Mouse (Mus musculus) thymus, adult 2 months (tissue): ENCODE measurements around the gene Brk1. TPM values are rescaled to one million over a fixed set of nuclear protein-coding genes. Genes with fewer than 3 reads are reported as not detected.

Experiments
- DNase-seq: peaks from one replicate; pipeline ENCODE4 v3.0.0; 2021
- H3K27ac ChIP-seq: fragments of 200-500 bp; 2 replicates; pipeline ENCODE4 v1.5.1; 2012; ENCODE audit warnings: low read length, control low read depth; ENCODE audit not compliant: control insufficient read depth, insufficient read depth
- H3K27me3 ChIP-seq: fragments of 200-500 bp; 2 replicates; pipeline ENCODE4 v1.6.1; 2012; ENCODE audit warnings: mild to moderate bottlenecking, low read length, moderate library complexity, mixed read lengths; ENCODE audit not compliant: control insufficient read depth, insufficient read depth
- H3K36me3 ChIP-seq: fragments of 200-500 bp; 2 replicates; pipeline ENCODE4 v1.6.1; 2012; ENCODE audit warnings: mild to moderate bottlenecking, low read length, moderate library complexity; ENCODE audit not compliant: control insufficient read depth, insufficient read depth
- H3K4me1 ChIP-seq: fragments of 200-500 bp; replicated peaks from 2 replicates; pipeline ENCODE4 v1.6.1; 2012; ENCODE audit warnings: low read length; ENCODE audit not compliant: control insufficient read depth, insufficient read depth
- H3K4me3 ChIP-seq: fragments of 200-500 bp; 2 replicates; pipeline ENCODE4 v1.5.1; 2012; ENCODE audit warnings: mild to moderate bottlenecking, low read length, control low read depth, moderate library complexity; ENCODE audit not compliant: control insufficient read depth, insufficient read depth
- CTCF ChIP-seq: fragments of 200-500 bp; IDR thresholded peaks from 2 replicates; pipeline ENCODE4 v1.5.1; 2012; ENCODE audit warnings: mild to moderate bottlenecking, control low read depth, low read length, moderate library complexity, borderline replicate concordance; ENCODE audit not compliant: control insufficient read depth, poor library complexity, insufficient read depth; ENCODE audit errors: extremely low read depth
- POLR2A ChIP-seq: fragments of 200-500 bp; IDR thresholded peaks from 2 replicates; pipeline ENCODE4 v1.6.1; 2012; ENCODE audit warnings: mild to moderate bottlenecking, low read length, control low read depth, moderate library complexity; ENCODE audit not compliant: control insufficient read depth, poor library complexity, insufficient read depth; ENCODE audit errors: extremely low read depth
- WGBS: fragments of 180-500 bp; shearing (Covaris S2); methylation state at CpG from one replicate; pipeline ENCODE4 v1.1.7; 2018; 5-methylcytosine and 5-hydroxymethylcytosine counted together
- polyA plus RNA-seq: library from polyadenylated mRNA; depleted of rRNA; stranded (reverse); fragments of >200 nt; gene quantifications from 2 replicates; pipeline ENCODE4 v1.2.3, GENCODE M21; 2012

Gene Brk1
- polyA plus RNA-seq, 1 experiment: 243 TPM

- DNase-seq: no peak
- no peak overlapping the region for H3K27ac ChIP-seq
These were observed 579 bp upstream of the Brk1 start for GRCm38 (mm10) chr6:113603993-113604392.

DNA sequence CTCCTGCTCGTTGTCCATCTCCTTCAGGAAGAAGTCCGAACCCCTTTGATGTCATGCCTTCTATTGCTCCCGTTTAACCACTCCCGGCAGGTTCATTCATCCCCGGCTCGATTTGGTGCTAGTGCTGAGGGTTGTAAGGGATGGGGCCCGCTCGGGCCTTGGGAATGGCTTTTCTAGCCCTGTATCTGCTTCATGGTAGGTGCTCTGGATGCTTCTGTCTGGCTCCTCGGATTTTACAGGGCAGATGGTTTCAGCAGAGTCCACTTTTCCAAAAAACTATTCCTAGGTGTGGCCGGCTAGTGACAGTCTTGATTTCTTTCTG, 613 bp downstream of the Brk1 start:
- no peaks in the 10 kb centered on the region for H3K27me3 ChIP-seq
- peaks cover 7% of the 10 kb centered on the region for H3K4me1 ChIP-seq
- WGBS: 5% methylated on average over 10 of the region's 10 CpGs
- peak overlapping the region; percentile 85 for H3K4me3 ChIP-seq
- H3K36me3 ChIP-seq: 0 out of 2 replicates have a peak, but pooled peaks cover 2% of the 10 kb centered on the region
- DNase-seq: no peak
- TF ChIP-seq POLR2A (no peak), CTCF (no peak)
- H3K27ac ChIP-seq: no peak overlapping the region

More at GRCm38 (mm10) chr6:113603993-113604392, 579 bp upstream of the Brk1 start:
- WGBS: 76% methylated on average over 12 of the region's 12 CpGs
- Histone ChIP-seq H3K4me3 (peak overlapping the region; percentile 85), H3K4me1 (peaks cover 7% of the 10 kb centered on the region), H3K27me3 (no peaks in the 10 kb centered on the region), H3K36me3 (no peaks in the 10 kb centered on the region)
- TF ChIP-seq POLR2A (no peak), CTCF (no peak)

- Histone ChIP-seq H3K36me3 (peaks cover 7% of the 10 kb centered on the region; the same call in 1 of the 2 replicates), H3K4me3 (no peak overlapping the region), H3K4me1 (peaks cover 7% of the 10 kb centered on the region), H3K27ac (no peak overlapping the region), H3K27me3 (no peaks in the 10 kb centered on the region)
- TF ChIP-seq CTCF (no peak), POLR2A (no peak)
- 96% methylated on average over 6 of the region's 6 CpGs for WGBS
- no peak for DNase-seq
These were observed 4.3 kb downstream of the Brk1 start for GRCm38 (mm10) chr6:113608871-113609270.

GRCm38 (mm10) chr6:113609293-113609692, 4.7 kb downstream of the Brk1 start:
- DNase-seq: no peak
- no peaks in the 10 kb centered on the region for H3K27me3 ChIP-seq
- no peak overlapping the region for H3K27ac ChIP-seq
- no peak for TF ChIP-seq POLR2A
- no peak for TF ChIP-seq CTCF
- H3K36me3 ChIP-seq: peaks cover 7% of the 10 kb centered on the region; the same call in 1 of the 2 replicates
- no peak overlapping the region for H3K4me3 ChIP-seq
- WGBS: 97% methylated on average over 7 of the region's 7 CpGs
- H3K4me1 ChIP-seq: peaks cover 6% of the 10 kb centered on the region

GRCm38 (mm10) chr6:113612258-113612969, 7.8 kb downstream of the Brk1 start:
- H3K4me1 ChIP-seq: no peaks in the 10 kb centered on the region
- WGBS: 85% methylated on average over 8 of the region's 8 CpGs
- H3K4me3 ChIP-seq: no peak overlapping the region
- H3K27ac ChIP-seq: no peak overlapping the region
- DNase-seq: no peak
- TF ChIP-seq POLR2A (no peak), CTCF (no peak)
- H3K27me3 ChIP-seq: no peaks in the 10 kb centered on the region
- H3K36me3 ChIP-seq: peaks cover 28% of the 10 kb centered on the region

DNA sequence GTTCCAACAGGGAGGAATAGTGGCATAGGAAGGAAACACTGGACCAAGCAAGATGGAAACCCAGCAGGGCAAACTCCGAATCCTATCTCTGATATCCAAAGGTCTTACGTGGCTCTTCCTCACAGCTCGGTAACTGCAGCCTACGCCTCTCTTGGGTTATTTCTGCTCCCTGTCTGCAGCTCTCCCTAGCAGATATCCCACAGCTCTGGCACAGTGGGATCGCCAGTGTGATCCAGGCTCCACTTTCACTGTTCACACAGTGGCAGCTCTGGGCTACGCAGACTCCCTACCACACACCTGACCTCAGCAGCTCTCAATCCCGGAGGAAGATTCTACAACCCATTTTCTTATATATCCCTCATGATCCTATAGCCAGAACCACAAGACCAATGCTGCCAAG, 9.6 kb downstream of the Brk1 start:
- no peak for TF ChIP-seq CTCF
- TF ChIP-seq POLR2A: no peak
- WGBS: 99% methylated on average over 7 of the region's 7 CpGs
- no peak overlapping the region for H3K4me3 ChIP-seq
- peaks cover 35% of the 10 kb centered on the region for H3K36me3 ChIP-seq
- no peak for DNase-seq
- no peaks in the 10 kb centered on the region for H3K27me3 ChIP-seq
- no peak overlapping the region for H3K27ac ChIP-seq
- H3K4me1 ChIP-seq: no peaks in the 10 kb centered on the region
